Mouse (Mus musculus) stomach, postnatal 0 days (tissue): ENCODE data around the gene Mymk. TPM values are rescaled to one million over a fixed set of nuclear protein-coding genes. Genes with fewer than 3 reads are reported as not detected.

Experiments
- ATAC-seq: fragments of 200-750 bp; cut with Nextera tagmentation; 2 replicates; pipeline ENCODE4 v1.8.0; 2017; ENCODE audit not compliant: low FRiP score, low TSS enrichment
- DNase-seq: peaks from one replicate; pipeline ENCODE4 v3.0.0-alpha.2; 2016; ENCODE audit warnings: low spot score
- H3K27ac ChIP-seq: fragments of 300-500 bp; sonication (generic); replicated peaks from 2 replicates; pipeline ENCODE4 v1.5.1; 2014; ENCODE audit warnings: mild to moderate bottlenecking, control low read depth
- H3K27me3 ChIP-seq: fragments of 300-500 bp; sonication (generic); 2 replicates; pipeline ENCODE4 v1.6.1; 2014; ENCODE audit warnings: low read length; ENCODE audit not compliant: control insufficient read depth, insufficient read depth
- H3K36me3 ChIP-seq: fragments of 300-500 bp; sonication (generic); 2 replicates; pipeline ENCODE4 v1.6.1; 2014; ENCODE audit warnings: low read length, mixed read lengths; ENCODE audit not compliant: control insufficient read depth, insufficient read depth
- H3K4me1 ChIP-seq: fragments of 300-500 bp; sonication (generic); replicated peaks from 2 replicates; pipeline ENCODE4 v1.6.1; 2014; ENCODE audit warnings: antibody characterized with exemption; ENCODE audit not compliant: control insufficient read depth, insufficient read depth
- H3K4me2 ChIP-seq: fragments of 300-500 bp; sonication (generic); replicated peaks from 2 replicates; pipeline ENCODE4 v1.6.1; 2014; ENCODE audit warnings: low read depth, mild to moderate bottlenecking, control low read depth, moderate library complexity
- H3K4me3 ChIP-seq: fragments of 300-500 bp; sonication (generic); 2 replicates; pipeline ENCODE4 v1.5.1; 2014; ENCODE audit warnings: low read depth, low read length, control low read depth
- H3K9ac ChIP-seq: fragments of 300-500 bp; sonication (generic); 2 replicates; pipeline ENCODE4 v1.6.1; 2014; ENCODE audit warnings: mild to moderate bottlenecking, low read length, control low read depth, mixed read lengths
- H3K9me3 ChIP-seq: fragments of 300-500 bp; sonication (generic); 2 replicates; pipeline ENCODE4 v1.6.1; 2016; ENCODE audit warnings: low read length; ENCODE audit not compliant: control insufficient read depth
- CTCF ChIP-seq: IDR thresholded peaks from 2 replicates; pipeline ENCODE4 v1.5.1; 2016; ENCODE audit warnings: antibody characterized with exemption, low read depth, mild to moderate bottlenecking, moderate library complexity
- EP300 ChIP-seq: optimal IDR thresholded peaks from 2 replicates; pipeline ENCODE3; 2016; ENCODE audit warnings: antibody characterized with exemption
- WGBS: fragments of 180-500 bp; shearing (Covaris S2); extraction: QIAGEN DNeasy Blood & Tissue Kit; methylation state at CpG from one replicate; pipeline ENCODE4 v1.1.7; 2014; 5-methylcytosine and 5-hydroxymethylcytosine counted together
- polyA plus RNA-seq: library from polyadenylated mRNA; unstranded; fragments of >200 nt; fragmentation: Nextera tagmentation; extraction: Ambion mirVana; gene quantifications from 2 replicates; pipeline ENCODE4 v1.2.1, GENCODE M21; 2015

Gene Mymk
- polyA plus RNA-seq, 1 experiment from 2014 or later: 0.55 TPM

GRCm38 (mm10) chr2:27070247-27070813, 1.6 kb downstream of the Mymk start:
- Histone ChIP-seq H3K27ac (no peak overlapping the region), H3K9ac (no peak overlapping the region), H3K36me3 (no peaks in the 10 kb centered on the region), H3K9me3 (no peaks in the 10 kb centered on the region), H3K4me2 (no peak overlapping the region), H3K4me3 (no peak overlapping the region), H3K27me3 (no peaks in the 10 kb centered on the region), H3K4me1 (peaks cover 5% of the 10 kb centered on the region; the same call in 1 of the 2 replicates)
- TF ChIP-seq CTCF: no peak
- TF ChIP-seq EP300: no peak
- DNase-seq (no peak), ATAC-seq (no peak)
- 79% methylated on average over 2 of the region's 2 CpGs for WGBS

- no peak for DNase-seq
- Histone ChIP-seq H3K27me3 (no peaks in the 10 kb centered on the region), H3K4me3 (no peak overlapping the region), H3K27ac (no peak overlapping the region), H3K4me1 (peaks cover 5% of the 10 kb centered on the region; the same call in 1 of the 2 replicates), H3K4me2 (no peak overlapping the region), H3K9me3 (no peaks in the 10 kb centered on the region), H3K9ac (no peak overlapping the region), H3K36me3 (no peaks in the 10 kb centered on the region)
- peak; percentile 25; the same call in 1 of the 2 replicates for ATAC-seq
- TF ChIP-seq CTCF (no peak), EP300 (no peak)
- WGBS: 47% methylated on average over 3 of the region's 3 CpGs
These were observed 2.3 kb downstream of the Mymk start for GRCm38 (mm10) chr2:27069646-27070045.

DNA sequence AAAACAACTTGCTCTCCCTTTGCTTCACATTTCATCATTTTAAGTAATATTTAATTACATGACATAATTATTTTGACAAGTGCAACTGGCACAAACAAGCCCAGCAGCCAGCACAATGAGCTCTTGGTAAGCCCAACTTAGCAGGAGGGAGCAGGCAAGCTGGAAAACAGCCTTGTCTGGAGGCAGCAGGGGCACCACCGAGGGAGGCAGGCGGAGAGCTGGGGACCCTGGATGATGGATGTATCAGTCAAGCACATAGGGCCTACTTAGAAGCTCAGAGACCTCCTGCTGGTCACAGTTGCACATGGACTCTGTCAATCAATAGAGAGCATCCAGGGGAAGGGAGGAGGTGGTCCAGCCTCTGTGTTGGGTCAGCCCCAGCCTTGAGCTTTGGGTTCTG, 4.0 kb downstream of the Mymk start:
- no peak for ATAC-seq
- Histone ChIP-seq H3K4me1 (peaks cover 5% of the 10 kb centered on the region; the same call in 1 of the 2 replicates), H3K9me3 (no peaks in the 10 kb centered on the region), H3K27me3 (no peaks in the 10 kb centered on the region), H3K36me3 (no peaks in the 10 kb centered on the region), H3K4me3 (no peak overlapping the region), H3K4me2 (no peak overlapping the region), H3K9ac (no peak overlapping the region), H3K27ac (no peak overlapping the region)
- TF ChIP-seq CTCF: no peak
- TF ChIP-seq EP300: no peak
- 47% methylated on average over 2 of the region's 2 CpGs for WGBS
- no peak for DNase-seq

DNA sequence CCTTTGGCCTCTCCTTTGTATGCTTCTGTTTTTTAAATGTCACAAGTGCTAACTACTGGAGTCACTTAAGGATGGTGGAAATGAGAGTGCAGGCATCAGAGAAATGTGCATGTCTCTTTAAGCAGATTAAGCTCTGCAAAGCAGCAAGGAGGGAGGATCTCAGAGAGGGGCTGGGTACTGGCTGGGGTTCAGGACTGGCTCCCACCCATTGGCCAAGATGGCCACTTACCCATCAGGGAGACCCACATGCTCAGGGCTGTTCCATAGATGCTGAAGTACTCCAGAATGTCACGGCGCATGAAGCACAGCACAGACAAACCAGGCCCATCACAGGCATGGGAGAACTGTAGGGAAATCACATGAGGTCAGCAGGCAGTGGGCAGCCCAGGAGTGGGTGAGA, 4.9 kb downstream of the Mymk start:
- Histone ChIP-seq H3K4me1 (peaks cover 5% of the 10 kb centered on the region; the same call in 1 of the 2 replicates), H3K4me2 (no peak overlapping the region), H3K27ac (no peak overlapping the region), H3K9ac (no peak overlapping the region), H3K9me3 (no peaks in the 10 kb centered on the region), H3K27me3 (no peaks in the 10 kb centered on the region), H3K4me3 (no peak overlapping the region), H3K36me3 (no peaks in the 10 kb centered on the region)
- no peak for TF ChIP-seq EP300
- TF ChIP-seq CTCF: no peak
- no peak for ATAC-seq
- WGBS: 95% methylated on average over 2 of the region's 2 CpGs
- no peak for DNase-seq

GRCm38 (mm10) chr2:27059187-27059586, 12.8 kb downstream of the Mymk start:
- Histone ChIP-seq H3K27me3 (no peaks in the 10 kb centered on the region), H3K4me2 (no peak overlapping the region), H3K36me3 (no peaks in the 10 kb centered on the region), H3K27ac (no peak overlapping the region), H3K4me3 (no peak overlapping the region), H3K9ac (peak overlapping the region; percentile 13; the same call in 1 of the 2 replicates), H3K4me1 (0 out of 2 replicates have a peak, but pooled peaks cover 2% of the 10 kb centered on the region), H3K9me3 (no peaks in the 10 kb centered on the region)
- TF ChIP-seq CTCF: no peak
- TF ChIP-seq EP300: no peak
- WGBS: 72% methylated on average over 9 of the region's 9 CpGs
- no peak for DNase-seq
- ATAC-seq: no peak

GRCm38 (mm10) chr2:27058751-27059150, 13.2 kb downstream of the Mymk start:
- Histone ChIP-seq H3K9ac (peak overlapping the region; percentile 13; the same call in 1 of the 2 replicates), H3K27me3 (no peaks in the 10 kb centered on the region), H3K4me3 (no peak overlapping the region), H3K4me1 (0 out of 2 replicates have a peak, but pooled peaks cover 2% of the 10 kb centered on the region), H3K27ac (no peak overlapping the region), H3K9me3 (no peaks in the 10 kb centered on the region), H3K36me3 (no peaks in the 10 kb centered on the region), H3K4me2 (no peak overlapping the region)
- no peak for ATAC-seq
- DNase-seq: no peak
- 17% methylated on average over 12 of the region's 12 CpGs for WGBS
- peak; percentile 11; the same call in 1 of the 2 replicates for TF ChIP-seq CTCF
- TF ChIP-seq EP300: no peak
